Mouse (Mus musculus) C2C12 (cell line): ENCODE results near the gene Slc2a4. TPM values are rescaled to one million over a fixed set of nuclear protein-coding genes. Genes with fewer than 3 reads are reported as not detected.

Source experiments
- H3K27me3 ChIP-seq: one replicate; pipeline ENCODE4 v1.6.1; 2011; ENCODE audit not compliant: control insufficient read depth, insufficient read depth, insufficient read length
- H3K36me3 ChIP-seq: one replicate; pipeline ENCODE4 v1.6.1; 2011; ENCODE audit not compliant: control insufficient read depth, insufficient read depth
- H3K4me3 ChIP-seq: one replicate; pipeline ENCODE4 v1.5.1; 2011; ENCODE audit warnings: mild to moderate bottlenecking, control low read depth; ENCODE audit not compliant: poor library complexity, insufficient read depth, severe bottlenecking
- H3K79me2 ChIP-seq: one replicate; pipeline ENCODE4 v1.6.1; 2011; ENCODE audit not compliant: control insufficient read depth, insufficient read depth
- H3K79me3 ChIP-seq: one replicate; pipeline ENCODE4 v1.6.1; 2011; ENCODE audit warnings: low read depth, control low read depth
- H3ac ChIP-seq: one replicate; pipeline ENCODE3; 2011; ENCODE audit warnings: low read depth; ENCODE audit not compliant: control insufficient read depth, insufficient read length
- CEBPB ChIP-seq: IDR thresholded peaks from one replicate; pipeline ENCODE4 v1.6.1; 2011; ENCODE audit warnings: low read depth, mild to moderate bottlenecking, control low read depth, moderate library complexity
- CTCF ChIP-seq: IDR thresholded peaks from one replicate; pipeline ENCODE4 v1.5.1; 2011; ENCODE audit not compliant: control insufficient read depth, insufficient read depth, insufficient read length
- FOSL1 ChIP-seq: IDR thresholded peaks from one replicate; pipeline ENCODE4 v1.8.0; 2011; ENCODE audit warnings: mild to moderate bottlenecking, low read length; ENCODE audit not compliant: poor library complexity, insufficient read depth, severe bottlenecking
- MAX ChIP-seq: IDR thresholded peaks from one replicate; pipeline ENCODE4 v1.6.1; 2011; ENCODE audit warnings: mild to moderate bottlenecking, control low read depth
- MYOD1 ChIP-seq: IDR thresholded peaks from one replicate; pipeline ENCODE4 v1.6.1; 2011; ENCODE audit warnings: low read depth; ENCODE audit not compliant: control insufficient read depth, insufficient read length
- MYOG ChIP-seq: IDR thresholded peaks from one replicate; pipeline ENCODE4 v1.6.1; 2011; ENCODE audit not compliant: control insufficient read depth, insufficient read length; ENCODE audit errors: extremely low read depth
- USF1 ChIP-seq: IDR thresholded peaks from one replicate; pipeline ENCODE4 v1.6.1; 2011; ENCODE audit warnings: low read depth, mild to moderate bottlenecking, control low read depth, moderate library complexity
- polyA plus RNA-seq: library from polyadenylated mRNA; unstranded; fragments of >200 nt; fragmentation: generic; extraction: Trizol; gene quantifications from one replicate; pipeline ENCODE4 v1.2.1, GENCODE M21; 2012; ENCODE audit warnings: missing spikeins

Gene Slc2a4
- polyA plus RNA-seq, 1 experiment = 0.53 TPM

DNA sequence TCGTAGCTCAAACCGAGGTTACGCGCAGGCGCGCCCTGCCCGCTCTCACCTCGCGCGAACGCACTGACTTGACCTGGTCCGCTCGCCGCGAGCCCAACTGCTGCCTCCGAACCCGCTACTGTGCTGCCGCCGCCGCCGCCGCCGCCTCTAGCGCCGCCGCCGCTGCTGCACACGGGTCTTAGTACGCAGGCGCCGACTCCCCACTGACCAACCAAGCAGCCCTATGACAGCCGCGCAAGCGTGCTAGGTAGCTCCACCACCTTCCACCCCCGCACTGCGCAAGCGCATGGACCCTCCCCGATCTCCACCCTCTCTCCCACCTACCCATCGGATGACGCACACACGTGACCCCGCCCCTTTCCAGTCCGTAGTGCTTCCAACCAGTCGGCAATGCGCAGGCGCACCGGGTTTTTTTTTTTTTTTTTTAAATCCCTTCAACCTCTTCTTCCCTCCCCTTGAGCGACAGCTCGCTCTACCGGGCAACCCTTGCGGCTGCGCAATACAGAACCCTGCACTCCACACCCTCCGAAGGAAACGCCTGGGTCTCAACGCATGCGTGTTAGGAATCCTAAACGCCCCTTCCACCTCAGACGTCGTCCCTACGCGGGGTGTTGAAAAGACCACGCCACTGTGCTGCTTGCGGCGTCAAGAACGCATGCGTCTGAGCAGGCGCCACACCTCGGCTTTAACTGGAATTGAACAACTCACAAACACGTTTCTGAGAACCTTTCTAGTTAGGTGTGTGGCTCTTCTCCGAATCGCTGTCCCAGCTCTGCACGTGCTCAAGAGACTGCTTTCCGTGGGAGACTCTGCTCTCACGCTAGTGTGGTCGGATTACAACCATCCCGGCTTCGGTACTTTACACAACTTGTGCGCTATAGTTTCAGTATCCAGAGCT lies 26.6 kb downstream of the Slc2a4 start, which contains the start of gene Eif5a:
TSS of gene Eif5a (minus strand) at position 845 of the 898 bp plus-strand sequence.
- Histone ChIP-seq H3K36me3 (peaks cover 38% of the 10 kb centered on the region), H3K27me3 (no peaks in the 10 kb centered on the region), H3K79me2 (peaks cover 54% of the 10 kb centered on the region), H3K4me3 (peak within 1 kb of the TSS; percentile 100), H3K79me3 (peaks cover 42% of the 10 kb centered on the region), H3ac (peak within 1 kb of the TSS; percentile 98)
- TF ChIP-seq MAX (peak; percentile 99), CEBPB (no peak), CTCF (peak; percentile 49), USF1 (peak; percentile 93)

DNA sequence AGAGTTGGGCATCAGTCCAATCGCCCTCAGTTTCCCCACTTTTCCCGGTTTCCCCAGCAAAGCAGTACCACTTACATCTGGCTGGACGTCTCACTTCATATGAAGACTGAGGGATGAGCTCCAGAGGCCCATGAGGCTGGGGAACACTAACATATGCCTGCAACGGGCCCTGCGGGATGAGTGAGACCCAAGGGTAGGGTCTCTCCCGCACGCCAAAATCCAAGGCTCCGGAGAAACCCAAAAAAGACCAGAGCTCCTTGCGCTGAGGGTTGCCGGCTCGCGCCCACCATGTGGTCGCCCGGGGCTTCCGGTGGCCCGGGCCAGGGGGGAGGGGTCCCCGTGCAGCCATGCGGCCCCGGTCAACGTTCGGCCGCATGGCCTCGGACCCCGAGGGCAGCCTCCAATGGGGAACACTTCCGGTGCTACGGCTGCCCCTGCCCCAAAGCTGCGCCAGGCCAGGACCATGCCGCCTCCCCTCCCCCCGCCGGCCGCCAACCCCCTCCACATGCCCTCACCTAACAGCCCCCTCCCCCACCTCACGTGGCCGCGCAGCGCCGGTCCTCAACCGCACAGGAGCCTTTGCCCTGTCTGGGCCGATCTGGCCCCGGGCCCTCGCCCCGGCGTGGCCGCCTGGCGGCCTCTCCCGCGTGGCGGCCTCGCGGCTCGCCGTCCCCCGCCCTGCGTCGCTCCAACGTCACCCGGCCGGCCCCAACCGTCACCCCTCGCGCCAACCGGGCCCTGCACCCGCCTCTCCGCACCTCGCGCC lies 27.5 kb downstream of the Slc2a4 start:
- H3ac ChIP-seq = peak overlapping the region; percentile 98
- H3K4me3 ChIP-seq = peak overlapping the region; percentile 100
- peaks cover 63% of the 10 kb centered on the region for H3K79me2 ChIP-seq
- H3K79me3 ChIP-seq = peaks cover 50% of the 10 kb centered on the region
- TF ChIP-seq MAX = peak; percentile 79
- TF ChIP-seq MYOG = no peak
- H3K36me3 ChIP-seq = peaks cover 47% of the 10 kb centered on the region
- H3K27me3 ChIP-seq = no peaks in the 10 kb centered on the region

DNA sequence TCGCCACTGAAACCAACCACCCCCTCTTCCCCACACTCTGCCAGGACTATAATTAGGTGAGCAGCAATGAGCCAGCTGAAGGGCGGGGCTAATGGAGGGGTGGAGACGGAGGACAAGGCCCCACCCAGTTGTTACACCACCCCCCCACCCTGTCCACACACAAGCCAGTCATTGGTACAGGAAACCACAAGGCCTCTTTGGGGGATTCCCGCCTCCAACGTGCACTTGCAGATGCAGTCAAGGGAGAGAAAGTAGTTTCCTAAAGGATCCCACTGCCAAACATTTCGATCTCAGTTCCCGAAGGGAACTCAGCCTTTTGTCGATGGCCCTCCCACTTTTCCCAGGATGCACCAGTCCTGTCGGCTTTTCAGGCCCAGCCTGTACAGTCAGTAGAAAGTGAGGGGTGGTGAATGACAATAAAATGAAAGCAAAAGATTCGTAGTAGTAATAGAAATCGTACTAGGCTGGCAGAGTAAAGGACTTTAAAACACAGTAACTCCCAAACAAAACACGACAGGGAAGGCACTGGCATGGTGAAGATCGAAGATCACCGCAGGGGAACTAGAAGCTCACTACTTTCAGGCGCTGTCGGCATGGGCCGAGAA lies 28.2 kb downstream of the Slc2a4 start:
- Histone ChIP-seq H3K4me3 (peak overlapping the region; percentile 100), H3K79me3 (peaks cover 50% of the 10 kb centered on the region), H3K27me3 (no peaks in the 10 kb centered on the region), H3K36me3 (peaks cover 54% of the 10 kb centered on the region), H3ac (peak overlapping the region; percentile 98), H3K79me2 (peaks cover 70% of the 10 kb centered on the region)
- TF ChIP-seq FOSL1 (no peak), CEBPB (no peak), MAX (peak; percentile 72), CTCF (no peak), MYOG (no peak)

DNA sequence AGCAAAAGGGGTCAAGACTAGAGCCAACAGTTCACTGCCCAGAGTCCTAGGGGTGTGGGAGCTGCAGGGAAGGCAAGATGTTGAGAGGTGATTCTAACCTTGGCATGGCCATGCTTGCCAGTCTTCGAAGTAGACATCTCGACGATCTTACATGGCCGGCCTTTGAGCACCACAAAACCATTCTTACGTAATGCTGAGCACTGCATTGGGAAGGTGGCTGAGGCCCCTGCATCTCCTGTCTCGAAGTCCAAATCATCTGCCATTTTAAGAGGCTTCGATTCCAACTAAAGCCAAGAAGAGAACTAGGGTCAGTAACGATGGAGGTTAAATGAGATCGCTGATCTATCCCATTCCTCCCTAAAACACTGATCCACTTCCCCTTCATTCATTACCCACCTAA lies 28.9 kb downstream of the Slc2a4 start:
- H3K27me3 ChIP-seq = no peaks in the 10 kb centered on the region
- TF ChIP-seq MYOD1 (no peak), MYOG (no peak), MAX (no peak), CTCF (no peak), CEBPB (no peak), USF1 (no peak)
- H3ac ChIP-seq = peak overlapping the region; percentile 42
- peak overlapping the region; percentile 100 for H3K4me3 ChIP-seq
- H3K79me2 ChIP-seq = peaks cover 77% of the 10 kb centered on the region
- H3K79me3 ChIP-seq = peaks cover 50% of the 10 kb centered on the region
- H3K36me3 ChIP-seq = peaks cover 58% of the 10 kb centered on the region

DNA sequence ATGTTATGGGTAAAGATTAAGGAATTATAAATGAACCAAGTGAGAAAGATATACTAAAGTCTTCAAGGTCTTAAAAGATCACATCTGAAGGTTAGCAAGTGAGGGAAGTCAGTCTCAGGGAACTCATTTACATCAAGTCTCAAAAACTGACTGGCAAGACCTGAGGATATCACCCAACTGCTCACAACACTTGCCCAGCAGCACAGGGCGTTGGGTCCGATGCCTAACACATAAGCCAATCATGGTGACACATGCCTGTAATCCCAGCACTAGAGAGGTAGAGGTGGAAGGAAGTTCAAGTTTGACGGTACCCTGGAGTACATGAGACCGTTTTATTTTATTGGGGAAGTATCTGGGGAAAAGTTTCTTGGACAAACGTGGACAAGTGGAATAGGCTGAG lies 29.9 kb downstream of the Slc2a4 start:
- Histone ChIP-seq H3K79me2 (peaks cover 78% of the 10 kb centered on the region), H3K4me3 (no peak overlapping the region), H3ac (no peak overlapping the region), H3K79me3 (peaks cover 50% of the 10 kb centered on the region), H3K36me3 (peaks cover 63% of the 10 kb centered on the region), H3K27me3 (no peaks in the 10 kb centered on the region)
- TF ChIP-seq MAX (no peak), MYOD1 (no peak), CTCF (no peak), USF1 (no peak), MYOG (no peak), FOSL1 (no peak), CEBPB (no peak)
